Mouse (Mus musculus): ENCODE measurements around the gene Mycl.

The Mycl gene

DNA sequence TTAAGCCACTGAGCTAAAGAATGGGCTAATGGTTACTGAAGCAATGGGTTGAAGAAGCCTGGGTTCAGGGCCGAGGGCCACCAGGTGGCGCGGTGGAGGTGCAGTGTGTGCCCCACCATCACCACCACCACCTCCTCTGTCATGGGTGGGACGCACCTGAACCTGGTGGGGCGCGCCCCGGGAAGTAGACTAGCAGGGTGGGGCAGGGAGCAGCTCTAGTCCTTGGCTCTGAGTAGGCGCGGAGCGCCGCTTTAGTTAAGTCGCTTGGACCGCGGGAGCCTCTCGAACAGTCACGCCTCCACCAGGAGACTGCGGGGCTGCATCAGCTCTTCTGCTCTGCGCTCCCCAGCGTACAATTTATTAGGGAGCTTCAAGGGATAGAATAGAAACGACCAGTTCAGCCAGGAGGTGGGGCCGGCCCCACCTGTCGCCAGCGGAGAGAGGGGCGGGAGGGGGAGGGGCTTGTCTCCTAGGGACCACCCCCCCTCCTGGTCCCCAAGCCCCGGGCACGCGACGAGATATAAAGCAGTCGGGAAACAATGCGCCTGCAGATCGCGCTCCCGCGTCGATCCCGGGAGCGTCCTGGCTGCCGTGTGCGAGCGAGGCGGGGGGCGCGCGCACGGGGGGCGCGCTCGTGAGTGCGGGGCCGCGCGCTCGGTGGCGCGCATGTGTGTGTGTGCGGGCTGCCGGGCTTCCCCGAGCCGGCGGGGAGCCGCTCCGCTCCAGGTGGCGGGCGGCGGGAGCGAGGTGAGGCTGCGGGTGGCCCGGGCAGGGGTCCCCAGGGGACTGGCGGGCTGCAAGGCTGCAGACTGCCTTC lies at the start of gene Mycl:
Gene Mycl (plus strand): TSS at position 249 of the 817 bp plus-strand sequence.
- CTCF ChIA-PET, result interaction anchor here (0.6 to 1.8 kb wide), 7 partner anchors 12 to 192 kb away, joined by 3 to 12 read pairs (median 3); no protein-coding TSS in a partner anchor

DNA sequence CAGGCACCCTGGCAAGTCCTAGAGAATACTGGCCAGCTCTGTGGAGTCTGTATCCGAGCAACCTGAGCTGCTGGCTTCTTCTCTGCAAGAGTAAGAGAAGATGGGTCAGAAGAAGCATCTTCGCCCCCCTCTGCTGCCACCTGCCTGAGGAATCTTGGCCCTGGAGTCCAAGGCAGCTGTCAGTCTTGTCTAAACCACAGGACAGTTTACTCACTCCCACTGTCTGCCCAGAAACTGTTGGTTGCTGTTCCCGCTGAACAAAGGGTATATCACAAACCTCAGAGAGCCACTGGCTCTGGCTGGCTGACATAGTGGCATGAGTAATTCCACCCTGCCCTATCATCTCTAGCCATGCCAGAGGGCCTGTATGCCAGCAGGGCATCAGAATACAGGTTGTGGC lies 48.2 kb upstream of the Mycl start:
- CTCF ChIA-PET, result no interaction called here

DNA sequence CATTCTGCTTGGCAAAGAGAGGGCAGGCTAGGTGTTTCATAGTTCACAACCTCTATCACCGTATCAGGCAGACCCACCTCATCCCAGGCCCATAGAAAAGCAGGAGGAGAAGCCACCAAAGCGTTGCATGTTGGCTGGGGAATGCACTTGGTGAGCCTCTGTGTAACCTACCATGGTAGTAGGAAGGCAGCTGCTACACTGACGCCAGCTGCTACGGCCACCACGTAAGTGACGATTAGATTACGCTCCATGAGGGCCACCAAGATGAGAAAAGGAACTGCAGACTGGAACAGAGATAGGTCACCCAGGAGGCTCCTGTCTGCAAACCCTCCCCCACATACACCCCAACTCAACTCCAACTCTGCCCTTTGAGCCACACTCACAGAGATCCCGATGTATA lies 46.4 kb upstream of the Mycl start:
- CTCF ChIA-PET, result no interaction called here

DNA sequence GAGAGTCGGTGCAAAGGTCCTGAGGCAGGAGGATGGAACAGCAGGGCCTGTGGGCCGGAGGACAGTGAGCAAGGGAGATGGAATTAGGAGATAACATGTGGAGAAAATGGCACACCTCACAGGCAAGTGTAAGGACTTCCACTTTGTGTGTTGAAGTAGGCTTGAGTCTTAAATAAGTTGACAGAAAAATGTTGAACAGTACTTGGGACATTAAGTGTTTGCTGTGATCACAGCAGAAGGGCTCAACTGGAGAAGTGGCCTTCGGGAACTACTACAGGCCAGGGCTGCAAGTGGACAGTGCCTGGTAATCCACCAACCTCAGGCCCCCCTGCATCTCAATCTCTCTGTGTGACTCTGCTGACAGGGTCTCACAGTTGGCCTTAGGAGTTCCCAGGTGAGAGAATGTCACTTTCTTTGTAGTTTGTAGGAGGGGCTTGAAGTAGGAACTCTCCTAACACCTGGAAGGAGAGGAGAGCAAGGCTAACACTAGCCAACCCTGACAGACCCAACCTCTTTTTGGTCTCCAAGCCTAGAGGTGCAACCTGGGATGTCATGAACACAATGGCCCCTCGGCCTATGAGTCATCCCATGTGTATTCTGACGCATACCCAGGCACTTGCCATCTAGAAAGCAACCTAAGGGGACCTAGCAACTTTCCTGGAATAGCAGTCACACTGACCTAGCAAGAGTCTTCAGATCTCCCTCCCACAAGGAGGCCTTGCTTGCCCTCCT lies 40.6 kb upstream of the Mycl start:
- CTCF ChIA-PET, result no interaction called here

DNA sequence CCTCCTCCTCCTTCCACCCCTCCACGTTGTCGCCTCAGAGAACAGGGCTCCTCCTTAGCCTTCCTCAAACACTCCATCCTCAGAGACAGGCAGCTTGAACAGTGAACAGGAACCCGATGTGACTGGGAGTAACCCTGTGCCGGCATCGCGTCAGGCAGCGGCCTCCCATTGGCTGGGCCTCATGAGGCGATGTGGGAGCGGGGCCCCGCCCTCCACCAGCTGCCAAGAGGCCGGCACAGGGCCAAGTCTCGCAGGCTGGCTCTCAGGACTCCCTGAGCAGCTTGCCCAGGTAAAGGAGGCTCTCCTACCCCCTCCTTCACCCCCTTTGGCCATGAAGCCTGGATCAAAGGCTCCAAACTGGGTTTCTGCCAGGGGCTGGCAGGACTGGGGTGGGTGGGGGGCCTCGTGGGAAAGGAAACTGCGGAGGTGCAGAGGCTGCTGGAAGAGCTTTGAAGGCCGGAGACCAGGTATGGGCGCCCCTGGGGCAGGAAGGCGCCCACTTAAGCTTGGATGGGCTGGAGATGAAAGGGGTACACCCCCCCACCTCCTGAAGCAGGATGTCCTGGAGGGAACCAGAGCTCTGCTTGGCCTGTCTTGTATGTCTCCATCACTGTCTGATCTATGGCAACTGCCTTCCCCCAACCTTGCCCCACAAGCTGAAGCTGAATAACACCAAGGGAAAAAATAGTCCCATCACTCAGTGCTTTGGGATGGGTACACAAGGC lies 39.9 kb upstream of the Mycl start:
- CTCF ChIA-PET, result no interaction called here

DNA sequence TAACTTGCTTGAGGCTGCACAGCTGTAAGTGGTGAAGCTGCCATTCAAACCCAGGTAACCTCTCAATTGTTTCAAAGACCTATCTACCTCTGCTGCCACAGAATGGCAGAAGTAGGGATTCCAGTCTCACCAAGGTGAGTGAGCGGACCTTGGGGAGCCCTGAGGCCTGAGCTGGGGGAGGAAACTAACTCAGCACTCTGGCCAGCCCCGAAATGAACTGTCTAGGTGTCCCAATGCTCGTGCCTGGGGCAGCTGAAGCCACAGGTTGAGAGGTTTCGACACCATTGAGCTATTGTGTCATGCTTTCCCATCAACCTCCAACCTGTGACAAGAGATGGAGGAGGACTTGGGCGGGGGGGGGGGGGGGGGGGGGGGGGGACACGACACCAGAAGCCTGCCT lies 39.2 kb upstream of the Mycl start:
- CTCF ChIA-PET, result no interaction called here

DNA sequence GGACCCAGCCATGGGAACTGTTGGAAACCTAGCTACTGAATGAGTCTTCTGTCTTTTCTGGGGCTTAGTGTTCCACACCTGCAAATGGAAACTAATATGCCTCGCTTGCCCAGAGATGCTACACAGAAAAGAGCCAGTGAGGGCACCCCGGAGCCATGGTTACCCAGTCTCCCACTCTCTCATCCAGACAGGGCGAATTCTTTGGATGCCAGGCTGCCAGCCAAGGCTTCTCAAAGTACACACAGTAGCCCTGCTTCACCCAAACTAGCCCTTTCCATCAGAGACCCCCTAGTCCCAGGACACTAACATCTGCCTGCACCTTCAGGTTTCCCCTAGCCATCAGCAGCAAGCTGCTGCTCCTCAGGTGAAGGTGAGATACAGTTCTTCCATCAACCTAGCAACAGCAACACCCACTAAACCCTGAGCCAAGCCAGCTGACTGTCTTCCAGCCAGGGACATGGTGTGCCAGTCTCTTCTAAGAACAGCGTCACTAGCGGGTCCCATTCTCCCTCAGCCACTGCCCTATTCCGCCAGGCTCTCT lies 36.9 kb upstream of the Mycl start:
- CTCF ChIA-PET, result no interaction called here

DNA sequence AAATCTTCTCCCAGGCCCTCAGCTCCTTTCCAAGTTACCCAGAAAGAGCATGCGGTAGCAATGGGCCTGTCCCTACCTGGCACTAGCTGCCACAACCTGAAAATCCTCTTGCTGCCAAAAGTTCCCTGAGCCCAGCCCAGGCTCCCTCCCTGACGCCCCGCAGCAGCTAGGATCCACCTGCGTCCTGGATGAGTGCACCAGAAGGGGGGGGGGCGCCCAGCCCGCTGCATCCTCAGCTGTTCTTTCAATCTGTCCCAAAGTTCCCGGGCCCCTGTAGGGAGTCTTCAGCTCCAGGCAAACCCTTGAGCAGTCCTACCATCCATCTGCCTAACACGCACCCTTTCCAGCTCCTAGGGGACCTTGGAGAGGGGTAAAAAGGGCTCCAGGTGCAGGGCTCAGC lies 35.6 kb upstream of the Mycl start:
- CTCF ChIA-PET, result interaction anchor here (0.6 kb wide), 1 partner anchor 50 kb away, joined by 3 read pairs; no protein-coding TSS in a partner anchor

DNA sequence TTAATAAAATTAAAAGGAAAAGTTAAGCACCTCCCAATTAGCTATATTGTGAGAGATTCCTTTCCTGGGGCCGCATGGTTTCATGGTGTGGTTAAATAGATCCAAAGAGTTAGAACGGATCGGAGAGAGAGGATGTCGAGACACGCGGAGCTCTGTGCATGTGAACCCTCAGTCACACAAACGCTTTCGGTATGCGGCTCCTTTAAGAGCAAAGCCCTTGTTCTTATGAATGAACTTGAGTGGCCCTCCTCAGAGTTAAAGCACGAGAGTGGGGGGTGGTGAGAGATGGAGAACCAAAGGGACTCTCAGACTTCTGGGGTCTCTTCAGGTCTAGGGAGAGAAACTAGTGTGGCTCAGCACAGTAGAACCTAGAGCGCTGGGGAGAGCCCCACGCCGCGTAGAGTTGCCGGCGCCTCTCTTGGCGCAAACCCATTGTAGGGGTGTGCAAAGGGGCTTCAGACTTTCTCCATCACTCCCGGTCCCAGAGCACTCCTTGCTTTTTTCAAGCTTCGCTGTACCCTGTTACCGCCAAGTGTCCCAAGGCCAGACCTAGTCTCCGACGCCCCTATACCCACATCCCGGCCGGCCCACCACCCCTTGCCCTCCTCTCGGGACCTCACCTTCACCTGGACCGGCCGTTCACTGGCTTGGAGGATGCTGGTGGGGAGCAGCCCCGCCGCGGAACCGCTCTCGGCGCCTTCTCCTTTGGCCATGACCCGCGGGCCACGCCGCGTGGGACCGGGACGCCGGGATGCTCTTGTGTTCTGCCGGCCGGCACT lies 34.9 kb upstream of the Mycl start:
- CTCF ChIA-PET, result no interaction called here

DNA sequence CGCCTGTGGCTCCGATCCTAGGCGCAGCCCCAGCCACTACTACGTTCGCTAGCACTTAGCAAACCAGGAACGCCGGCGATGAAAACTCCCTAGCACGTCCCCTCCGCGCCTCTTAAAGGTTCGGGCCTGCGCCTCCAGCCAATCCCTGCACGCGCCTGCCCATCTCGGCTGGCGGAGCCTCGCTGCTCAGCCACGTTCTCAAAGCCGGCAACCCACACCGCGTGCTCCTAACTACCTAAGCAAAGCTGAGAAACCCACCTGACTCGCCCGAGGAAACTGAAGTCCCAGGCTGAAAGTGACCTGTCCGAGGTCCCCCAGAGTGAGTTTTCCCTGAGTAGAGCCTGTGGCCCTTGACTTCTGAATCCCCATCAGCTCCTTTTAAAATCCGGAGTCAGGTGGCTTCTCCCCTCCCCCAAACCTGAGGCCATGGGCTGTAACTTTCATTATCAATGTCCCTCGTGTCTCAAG lies 34.3 kb upstream of the Mycl start, which contains the start of gene Mfsd2a:
Gene Mfsd2a (minus strand): TSS at position 89 of the 468 bp plus-strand sequence.
- CTCF ChIA-PET, result no interaction called here

DNA sequence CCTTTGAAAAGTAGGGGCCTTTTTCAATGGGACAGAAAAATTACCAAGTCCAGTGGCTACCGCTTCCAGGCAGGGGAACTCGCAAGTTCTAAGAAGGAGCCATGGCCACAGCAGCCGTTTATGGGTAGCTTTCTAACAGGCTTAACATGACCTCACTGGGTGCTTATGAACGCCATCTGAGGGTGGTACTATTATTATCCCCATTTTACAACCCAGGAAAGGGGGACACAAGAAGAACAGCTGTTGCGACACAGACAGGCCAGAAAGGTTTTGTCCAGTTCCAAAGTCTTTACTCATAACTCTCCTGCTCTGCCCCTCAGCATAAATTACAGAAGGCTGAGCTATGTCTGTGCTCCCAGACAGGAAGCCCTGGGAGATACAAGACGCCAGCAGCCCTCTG lies 33.9 kb upstream of the Mycl start:
- CTCF ChIA-PET, result interaction anchor here (0.6 to 0.7 kb wide), 3 partner anchors 18 to 1894 kb away, joined by 3 to 5 read pairs (median 3); no protein-coding TSS in a partner anchor

DNA sequence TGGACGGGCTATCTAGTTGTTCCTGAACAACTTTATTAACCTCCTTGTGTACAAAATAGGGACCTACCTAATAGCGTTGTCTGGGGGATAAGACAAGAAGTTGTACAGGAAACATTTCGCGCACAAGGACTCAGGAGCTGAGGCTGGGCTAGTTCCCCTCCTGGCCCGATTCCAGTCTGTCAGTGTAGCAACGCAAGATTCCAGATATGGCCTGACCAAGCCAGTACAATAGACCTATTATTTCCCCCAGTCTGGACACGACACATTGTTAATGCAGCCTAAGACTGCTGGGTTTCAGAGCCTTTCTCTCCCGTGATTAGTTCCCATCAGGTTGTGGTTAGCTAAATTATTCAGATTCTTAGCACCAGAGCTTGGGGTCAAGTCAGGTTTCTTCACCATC lies 32.7 kb upstream of the Mycl start:
- CTCF ChIA-PET, result interaction anchor here (0.6 kb wide), 1 partner anchor 101 kb away, joined by 5 read pairs; no protein-coding TSS in a partner anchor

DNA sequence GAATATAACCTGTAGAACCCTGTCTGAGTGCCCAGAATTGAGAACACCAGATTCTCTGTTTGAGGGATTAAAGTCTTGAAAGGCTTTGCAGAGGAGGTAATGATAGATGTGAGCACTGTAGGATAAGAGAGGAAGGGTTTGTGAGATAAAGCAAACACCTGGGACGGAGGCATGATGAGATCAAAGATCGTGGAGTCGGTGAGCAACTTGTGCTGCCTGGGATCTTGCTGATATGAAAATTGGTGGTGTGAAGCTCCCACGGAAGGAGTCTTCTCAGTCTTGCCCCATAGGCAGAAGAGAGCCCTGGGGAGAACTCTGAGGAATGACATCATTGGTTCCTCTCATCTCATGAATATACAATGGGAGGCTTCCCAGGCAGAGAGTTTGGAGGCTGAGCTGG lies 27.3 kb upstream of the Mycl start:
- CTCF ChIA-PET, result no interaction called here

DNA sequence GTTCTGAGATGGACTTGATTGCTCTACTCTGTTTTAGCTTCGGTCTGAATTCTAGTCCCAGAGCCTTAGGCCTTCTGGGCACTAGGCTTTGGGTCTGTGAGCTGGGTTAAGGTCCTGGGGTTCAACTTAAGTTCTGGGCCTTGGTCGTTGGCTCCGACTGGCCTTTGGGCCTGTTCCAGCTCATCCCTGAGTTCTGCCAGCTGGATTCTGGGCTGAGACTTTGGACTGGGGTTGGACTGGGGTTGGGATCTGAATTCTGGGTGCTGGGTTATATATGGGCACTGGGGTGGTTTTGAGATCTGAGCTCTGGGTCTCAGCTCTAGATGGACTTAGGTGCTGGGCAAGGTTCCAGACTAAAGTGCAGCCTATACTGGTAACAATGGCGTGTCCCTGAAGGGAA lies 24.3 kb upstream of the Mycl start:
- CTCF ChIA-PET, result no interaction called here

DNA sequence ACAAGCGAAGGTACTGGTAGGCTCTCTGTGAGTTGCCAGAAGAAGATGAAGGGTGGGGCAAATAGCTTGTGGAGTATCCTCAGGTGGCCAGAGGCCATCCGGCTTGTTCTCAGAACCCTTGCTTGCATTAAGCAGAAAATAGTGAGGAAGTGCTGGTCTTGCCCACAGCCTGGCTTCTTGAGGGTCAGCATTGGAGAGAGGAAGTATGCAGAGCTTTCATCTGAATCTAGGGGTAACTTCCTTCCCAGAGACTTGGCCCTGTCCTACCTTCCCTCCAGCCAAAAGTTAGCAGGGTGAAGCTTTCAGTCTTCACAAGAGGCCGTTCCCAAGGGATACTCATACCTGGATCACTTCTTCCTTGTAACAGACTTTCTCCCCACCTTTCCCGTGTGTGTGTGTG lies 23.8 kb upstream of the Mycl start:
- CTCF ChIA-PET, result interaction anchor here (0.6 kb wide), 1 partner anchor 706 kb away, joined by 3 read pairs; no protein-coding TSS in a partner anchor

DNA sequence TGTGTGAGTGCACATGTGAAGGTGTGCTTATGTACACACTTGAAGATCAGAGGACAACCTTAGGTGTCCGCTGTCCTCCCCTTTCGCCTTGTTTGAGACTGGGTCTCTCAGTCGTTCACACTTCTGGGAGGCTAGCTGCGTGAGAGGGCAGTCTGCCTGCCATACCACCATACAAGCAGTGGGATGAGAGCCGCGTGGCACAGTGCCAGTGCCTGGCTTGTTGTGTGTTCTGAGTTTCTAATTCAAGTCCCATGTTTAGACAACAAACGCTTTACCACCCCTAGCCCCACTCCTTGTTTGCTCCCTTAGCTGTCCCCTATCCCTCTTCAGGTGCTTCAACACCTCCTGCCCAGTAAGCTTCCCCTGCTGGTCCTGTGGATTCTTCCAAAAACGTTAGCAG lies 23.4 kb upstream of the Mycl start:
- CTCF ChIA-PET, result interaction anchor here (0.6 kb wide), 1 partner anchor 705 kb away, joined by 3 read pairs; no protein-coding TSS in a partner anchor

DNA sequence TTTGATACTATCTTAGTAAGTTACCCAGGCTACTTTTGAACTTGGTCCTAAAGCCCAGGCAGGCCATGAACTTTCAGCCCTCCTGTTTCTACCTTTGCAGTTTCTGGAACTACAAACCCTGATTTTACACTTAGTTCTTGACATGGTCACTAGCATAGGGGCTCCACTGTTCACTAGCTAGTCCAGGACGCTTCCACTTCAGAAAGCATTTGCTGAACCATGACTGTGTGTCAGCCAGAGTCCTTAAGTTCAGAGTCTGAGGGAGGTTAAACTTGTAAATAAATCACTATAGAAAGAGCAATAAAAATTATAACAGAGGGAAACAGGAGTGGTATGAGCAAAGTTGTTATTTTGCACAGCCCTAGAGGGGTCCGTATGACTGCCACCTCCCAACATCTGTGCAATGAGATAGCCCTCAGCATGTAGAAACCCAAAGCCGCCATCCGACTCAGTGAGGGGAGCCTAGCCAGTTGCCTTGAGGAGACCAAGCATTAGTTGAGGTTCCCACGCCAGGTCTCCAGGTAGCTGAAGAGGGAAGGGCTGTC lies 20.4 kb upstream of the Mycl start:
- CTCF ChIA-PET, result no interaction called here

DNA sequence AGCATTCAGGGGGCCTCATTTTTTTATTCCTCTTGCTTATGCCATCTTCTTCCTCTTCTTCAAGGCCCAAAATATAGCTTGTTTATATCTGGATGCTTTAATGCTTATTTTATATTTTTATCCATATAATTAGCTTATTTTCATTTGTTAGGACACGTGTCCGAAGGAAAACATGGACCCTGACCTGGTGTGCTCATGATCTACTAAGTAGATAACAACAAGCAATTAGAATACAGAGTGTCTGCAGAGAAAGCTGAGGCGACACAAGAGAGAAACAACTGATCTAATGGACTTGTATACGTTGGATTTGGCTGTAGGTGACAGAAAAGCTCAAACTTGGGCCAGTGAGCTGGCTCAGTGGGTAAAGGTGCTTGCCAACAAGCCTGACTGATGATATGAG lies 18.6 kb upstream of the Mycl start:
- CTCF ChIA-PET, result no interaction called here

DNA sequence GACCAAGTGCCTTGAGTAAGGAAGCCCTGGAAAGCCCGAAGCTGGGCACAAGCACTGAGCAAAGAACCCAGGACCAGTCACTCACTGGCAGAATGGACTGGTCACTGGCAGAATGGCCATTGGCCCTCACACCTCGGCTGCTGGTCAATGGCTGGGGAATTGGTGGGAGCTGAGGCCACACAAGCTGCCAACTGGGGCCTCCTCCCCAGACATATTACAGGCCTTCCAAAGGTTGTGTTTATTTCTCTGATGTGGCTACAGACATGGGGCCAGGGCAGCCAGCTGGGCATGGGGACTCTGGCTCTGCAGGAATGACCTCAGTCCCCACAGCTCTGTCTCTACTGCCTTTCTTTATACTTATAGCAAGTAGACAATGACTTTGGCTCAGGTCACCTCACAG lies 16.6 kb upstream of the Mycl start:
- CTCF ChIA-PET, result no interaction called here

DNA sequence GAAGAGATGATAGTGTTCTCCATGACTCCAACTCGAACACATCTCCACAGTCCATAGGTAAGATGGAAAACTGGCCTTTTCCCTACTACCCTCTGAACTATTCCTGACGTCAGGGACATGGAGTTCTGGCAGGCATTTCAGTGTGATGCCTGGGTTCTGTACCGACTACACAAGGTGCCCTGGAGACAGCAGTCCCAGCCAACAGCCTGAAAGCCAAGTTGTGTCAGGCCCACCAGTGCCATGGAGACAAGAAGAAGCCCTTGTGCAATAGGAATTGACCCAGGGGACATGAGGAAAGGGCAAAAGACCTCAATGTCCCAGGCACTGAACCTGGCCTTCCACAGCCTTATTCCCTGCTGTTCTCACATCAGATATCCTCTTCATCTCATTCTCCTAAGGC lies 15.6 kb upstream of the Mycl start:
- CTCF ChIA-PET, result interaction anchor here (0.6 to 0.8 kb wide), 2 partner anchors 10 to 79 kb away, joined by 3 read pairs; no protein-coding TSS in a partner anchor

DNA sequence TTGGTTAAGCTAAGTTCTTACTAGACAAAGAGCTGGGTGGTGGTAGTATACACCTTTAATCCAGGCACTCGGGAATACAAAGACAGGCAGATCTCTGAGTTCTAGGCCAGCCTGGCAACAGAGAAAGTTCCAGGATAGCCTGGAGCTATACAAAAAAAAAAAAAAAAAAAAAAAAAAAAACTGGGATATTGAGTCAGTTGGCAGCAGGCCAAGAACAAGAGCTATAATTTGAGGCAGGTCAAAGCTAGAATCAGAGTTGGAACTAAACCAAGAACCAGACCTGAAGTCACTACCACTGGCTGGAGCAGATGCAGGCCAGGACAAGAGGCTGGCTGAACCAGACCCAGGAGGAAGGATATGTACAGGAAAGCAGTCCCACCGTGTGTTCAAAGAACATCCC lies 14.8 kb upstream of the Mycl start:
- CTCF ChIA-PET, result interaction anchor here (0.5 to 0.8 kb wide), 3 partner anchors 34 to 188 kb away, joined by 3 to 4 read pairs (median 3); no protein-coding TSS in a partner anchor

All from spleen, embryonic (tissue).